Mouse (Mus musculus) ovary, postnatal 10 days (tissue): ENCODE measurements around the gene Olfr295.

Source experiments
- DNase-seq: peaks from one replicate; pipeline ENCODE4 v3.0.0; 2022; ENCODE audit warnings: low spot score

Olfr295 gene

GRCm38 (mm10) chr7:86583562-86583961, at the start of gene Olfr295:
Olfr295 (plus strand) TSS chr7:86583862.
- no peak for DNase-seq

GRCm38 (mm10) chr7:86616543-86616942, 32.9 kb downstream of the Olfr295 start, which contains the start of gene Olfr294:
Olfr294 (minus strand) TSS chr7:86616643.
- DNase-seq: no peak
